Mouse (Mus musculus) 3134 (cell line): ENCODE data around the gene Hap1.
"Not testable (repeated sequence)": the region's sequence is repeated elsewhere in the genome, so short reads cannot be mapped to it uniquely, and the experiment has no call there.

ENCODE experiments used
- DNase-seq: peaks from one replicate; pipeline ENCODE4 v3.0.0-alpha.2; 2011; ENCODE audit warnings: low spot score; ENCODE audit not compliant: insufficient read length; ENCODE audit errors: extremely low read depth

The Hap1 gene

GRCm38 (mm10) chr11:100391081-100391883 lies 35.4 kb upstream of the Hap1 start:
- DNase-seq = peak; percentile 38

- no peak for DNase-seq
Observed at GRCm38 (mm10) chr11:100389931-100390445, 34.1 kb upstream of the Hap1 start.

GRCm38 (mm10) chr11:100388588-100388987 lies 32.7 kb upstream of the Hap1 start:
- no peak for DNase-seq

DNA sequence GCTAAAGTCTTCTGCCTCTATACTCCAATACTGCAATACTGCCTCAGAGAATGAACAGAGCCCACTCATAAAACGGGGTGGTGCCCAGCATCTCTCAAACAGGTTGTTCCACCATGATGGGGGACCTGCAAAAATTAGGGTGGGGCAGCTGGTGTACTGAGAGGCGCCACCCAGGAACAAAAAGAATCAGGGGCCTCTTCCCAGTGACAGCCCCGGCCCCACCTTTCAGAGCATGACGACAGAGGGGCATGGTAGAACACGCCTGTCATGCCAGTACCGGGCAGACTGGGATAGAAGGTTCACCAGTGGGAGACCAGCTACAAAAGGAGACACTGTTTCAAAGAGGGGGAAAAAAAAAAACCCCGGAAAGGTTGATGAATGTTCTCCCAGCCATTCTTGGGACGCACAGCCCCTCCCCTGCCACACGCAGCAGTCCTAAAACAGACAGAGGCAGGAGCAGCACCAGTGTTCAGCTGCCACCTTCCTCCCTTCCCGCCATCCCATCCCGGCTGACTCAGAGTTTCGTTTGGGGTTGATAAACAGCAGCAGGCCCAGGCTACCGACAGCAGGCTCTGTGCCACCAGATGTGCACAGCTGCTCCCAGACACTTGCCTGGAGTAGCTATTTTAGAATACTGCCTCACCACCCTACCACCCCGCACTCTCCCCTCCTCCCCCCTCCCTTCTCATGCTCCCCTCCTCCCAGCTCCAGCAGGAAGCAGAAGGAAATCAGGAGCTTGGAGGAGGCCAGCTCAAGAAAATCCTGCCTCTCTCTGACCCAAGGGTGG lies 31.9 kb upstream of the Hap1 start:
- peak; percentile 46 for DNase-seq

DNA sequence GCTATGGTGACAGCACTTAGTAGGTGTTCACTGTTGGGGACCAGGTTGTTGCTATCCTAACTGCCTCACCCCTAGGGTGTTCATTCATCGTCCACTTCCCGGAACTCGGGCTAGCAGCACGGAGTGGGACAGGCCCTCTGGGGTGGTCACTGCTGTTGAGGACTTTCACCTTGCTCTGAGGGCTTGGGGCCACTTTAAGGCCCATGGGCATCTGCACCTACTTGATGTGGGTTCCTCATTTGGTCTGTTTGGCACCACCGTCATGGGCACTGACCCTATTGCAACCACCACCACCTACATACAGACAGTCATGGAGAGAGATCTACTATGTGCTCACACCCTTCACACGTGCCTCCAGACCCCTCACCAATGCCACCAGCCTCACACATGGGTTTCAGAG lies 31.2 kb upstream of the Hap1 start:
- DNase-seq = no peak

DNA sequence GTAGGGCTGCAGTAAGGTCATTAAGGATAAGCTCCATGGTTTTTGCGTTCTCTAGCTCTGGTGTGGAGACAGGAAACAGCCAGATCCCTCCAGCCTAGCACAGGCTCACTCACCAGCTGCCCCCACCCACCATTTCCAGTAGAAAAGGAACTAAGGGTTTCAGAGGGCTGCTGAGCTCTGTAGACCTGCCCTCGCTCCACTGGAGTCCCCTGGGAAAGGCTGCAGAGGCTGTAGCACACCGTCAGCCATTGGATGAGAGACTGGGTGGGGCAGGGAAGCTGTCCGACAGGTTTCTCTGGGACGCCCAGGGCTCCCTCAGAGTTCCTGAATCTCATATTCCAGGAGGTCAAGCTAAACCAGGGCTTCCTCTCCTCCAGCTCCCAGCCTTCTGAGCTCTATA lies 30.7 kb upstream of the Hap1 start:
- DNase-seq = no peak

- no peak for DNase-seq
Observed at GRCm38 (mm10) chr11:100385016-100385415, 29.1 kb upstream of the Hap1 start.

GRCm38 (mm10) chr11:100382682-100383081 lies 26.8 kb upstream of the Hap1 start:
- no peak for DNase-seq

- DNase-seq = no peak
Observed at GRCm38 (mm10) chr11:100379311-100379710, 23.4 kb upstream of the Hap1 start.

- DNase-seq = no peak
Observed at GRCm38 (mm10) chr11:100378446-100378845, 22.5 kb upstream of the Hap1 start.

DNA sequence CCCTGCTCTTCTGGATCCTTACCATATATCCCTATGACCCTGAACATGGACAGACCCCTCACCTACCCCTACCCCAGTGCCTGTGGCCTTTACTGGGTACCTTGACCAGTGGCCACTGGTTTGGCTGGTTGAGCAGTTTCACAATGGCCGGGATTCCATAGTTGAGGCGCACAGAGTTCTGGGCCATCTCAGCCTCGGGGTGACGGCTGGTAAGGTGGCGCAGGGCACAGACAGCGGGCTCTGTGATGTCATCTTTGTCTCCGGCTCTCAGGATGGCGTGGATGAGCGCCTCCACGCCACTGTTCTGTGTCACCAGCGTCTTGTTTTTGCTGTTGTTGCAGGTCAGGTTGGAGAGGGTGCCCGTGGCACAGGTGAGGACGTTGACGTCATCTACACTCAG lies 22.1 kb upstream of the Hap1 start:
- DNase-seq = no peak

DNA sequence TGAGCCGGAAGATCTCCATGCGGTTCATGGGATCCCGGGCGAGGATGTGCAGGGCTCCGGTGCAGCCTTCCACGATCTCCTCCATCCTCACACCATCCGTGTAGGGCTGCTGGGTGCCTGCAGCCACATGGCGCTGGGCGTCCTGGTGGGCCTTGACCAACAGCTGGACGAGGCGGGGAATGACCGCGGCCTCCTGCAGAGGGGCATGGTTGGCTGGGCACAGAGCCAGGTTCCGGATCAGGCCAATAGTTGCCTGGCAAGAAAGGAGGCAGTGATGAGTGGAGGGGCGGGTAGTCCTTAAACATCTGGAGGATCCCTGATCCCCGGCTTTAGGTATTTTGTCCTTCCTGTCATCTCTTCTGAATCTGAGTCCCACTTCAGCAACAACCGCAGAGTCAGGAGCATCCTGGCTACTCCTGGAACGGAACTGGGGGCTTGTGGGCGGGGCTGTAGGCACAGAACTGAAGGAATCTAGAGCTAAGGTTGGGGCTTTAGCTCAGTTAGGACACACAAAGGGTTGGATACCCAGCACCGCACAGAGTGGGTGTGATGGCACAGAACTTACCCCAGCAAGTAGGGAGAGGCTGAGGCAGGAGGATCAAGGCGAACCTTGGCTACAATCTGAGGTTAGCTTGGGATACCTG lies 20.9 kb upstream of the Hap1 start:
- DNase-seq = no peak

- no peak for DNase-seq
Observed at GRCm38 (mm10) chr11:100376005-100376404, 20.1 kb upstream of the Hap1 start.

GRCm38 (mm10) chr11:100375127-100375526 lies 19.2 kb upstream of the Hap1 start:
- DNase-seq = no peak

- DNase-seq = no peak
Observed at GRCm38 (mm10) chr11:100371981-100372558, 16.1 kb upstream of the Hap1 start.

DNA sequence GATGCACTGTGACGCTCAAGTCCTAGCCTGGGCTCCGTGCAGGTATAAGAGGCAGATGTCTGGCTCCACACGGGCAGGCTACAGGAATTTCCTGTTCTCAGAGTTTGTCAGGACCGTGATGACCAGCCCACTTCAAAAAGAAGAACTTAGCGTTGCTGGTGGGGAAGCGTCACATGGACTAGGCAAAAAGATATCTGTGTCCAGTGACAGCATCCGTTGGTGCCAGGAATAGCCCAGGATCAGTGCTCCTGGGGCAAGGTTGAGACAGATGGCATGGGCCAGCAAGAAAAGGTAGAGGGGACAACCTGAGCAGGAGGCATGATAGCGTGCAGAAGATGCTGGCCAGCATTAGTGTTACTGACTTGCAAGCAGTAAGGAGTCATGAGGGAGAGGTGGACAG lies 13.9 kb upstream of the Hap1 start:
- DNase-seq = no peak

GRCm38 (mm10) chr11:100369145-100369544 lies 13.2 kb upstream of the Hap1 start:
- DNase-seq = no peak

DNA sequence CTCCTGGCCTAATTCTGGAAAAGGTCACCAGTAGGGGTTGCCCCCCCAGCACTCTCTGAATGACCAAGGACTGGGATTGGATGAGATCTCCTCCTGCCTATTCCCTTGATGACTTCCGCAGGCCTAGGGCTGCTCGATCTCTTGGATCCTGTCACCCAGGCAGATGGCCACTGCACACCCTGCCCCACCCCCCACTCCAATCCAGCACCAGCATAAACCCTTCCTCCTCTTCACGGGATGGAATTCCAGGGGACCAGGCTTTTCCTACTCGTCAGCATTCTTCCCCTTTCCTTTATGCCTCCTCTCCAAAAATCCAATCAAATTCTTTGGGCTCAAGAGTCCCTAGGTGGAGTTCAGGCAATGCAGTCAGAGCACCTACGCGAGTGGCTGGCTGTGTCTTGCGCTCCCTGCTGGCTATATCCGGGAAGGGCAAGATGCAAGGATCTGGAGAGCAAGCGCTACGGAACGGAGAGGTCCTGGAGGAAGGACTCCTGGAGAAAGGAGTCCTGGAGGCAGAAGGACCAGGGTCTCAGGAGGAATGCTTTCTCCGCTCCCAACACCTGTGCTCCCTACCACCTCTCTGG lies 7.1 kb upstream of the Hap1 start:
- peak; percentile 40 for DNase-seq

- DNase-seq = no peak
Observed at GRCm38 (mm10) chr11:100362209-100362978, 6.5 kb upstream of the Hap1 start.

DNA sequence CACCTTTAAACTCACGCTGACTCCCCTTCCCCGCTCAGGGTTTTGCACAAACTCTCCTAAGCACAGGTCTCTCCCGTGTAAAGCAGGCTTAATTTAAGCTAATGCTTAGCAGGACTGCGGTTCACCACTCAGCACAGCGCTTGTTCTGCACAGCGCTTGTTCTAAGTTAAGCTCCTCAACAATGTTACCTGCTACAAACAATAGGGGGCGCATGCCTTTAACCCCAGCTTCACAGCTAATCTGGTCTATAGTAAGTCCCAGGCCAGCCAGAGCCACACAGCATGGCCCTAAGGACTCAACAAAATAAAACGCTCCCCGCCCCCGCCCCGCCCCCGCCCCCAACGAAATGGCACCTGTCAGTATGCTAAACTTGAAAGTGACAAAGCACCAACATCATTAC lies 5.1 kb upstream of the Hap1 start:
- DNase-seq = not testable (repeated sequence)
